Mouse (Mus musculus) lung, postnatal 10 days (tissue): Measurements from ENCODE around the gene Psmc3.

Experiments
- DNase-seq: peaks from one replicate; pipeline ENCODE4 v3.0.0; 2021

Psmc3 gene

DNA sequence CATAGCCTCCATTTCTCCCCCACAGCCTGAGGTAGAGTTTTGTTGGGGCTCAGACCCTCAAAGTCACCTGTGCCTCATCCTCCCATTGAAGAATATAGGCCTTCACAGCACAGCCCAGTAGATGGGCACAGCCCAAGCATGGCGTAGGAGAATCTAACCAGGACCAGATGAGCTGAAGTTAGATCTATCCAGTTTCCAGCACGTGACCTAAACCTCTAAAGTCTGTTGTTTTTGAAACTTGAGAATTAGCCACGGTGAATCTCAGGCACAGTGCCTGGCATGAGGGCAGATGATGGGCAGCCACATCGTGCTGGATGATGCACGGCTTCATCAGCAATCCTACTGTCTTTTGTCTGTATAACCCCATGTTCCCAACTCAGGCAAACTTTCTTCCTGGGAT lies 4.6 kb downstream of the Psmc3 start:
- no peak for DNase-seq

DNA sequence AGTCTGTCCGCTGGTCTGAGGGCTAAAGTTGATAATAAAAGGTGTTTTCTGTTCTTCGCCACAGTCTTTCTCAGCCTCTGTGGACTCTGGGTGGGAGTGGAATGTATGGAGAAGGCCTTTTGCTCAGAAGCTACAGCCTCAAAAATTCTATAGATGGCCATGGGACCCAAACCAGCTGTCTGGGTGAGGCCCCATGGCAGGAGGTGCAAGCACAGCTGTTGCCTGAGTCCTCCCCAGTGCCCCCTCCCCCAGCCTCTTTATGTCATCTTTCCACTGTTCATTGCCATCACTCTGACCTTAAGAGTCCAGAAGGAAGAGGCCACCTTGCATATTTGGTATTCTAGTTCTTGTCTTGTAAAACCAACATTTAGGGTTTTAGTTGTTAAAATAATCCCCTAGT lies 5.6 kb downstream of the Psmc3 start:
- DNase-seq: no peak

DNA sequence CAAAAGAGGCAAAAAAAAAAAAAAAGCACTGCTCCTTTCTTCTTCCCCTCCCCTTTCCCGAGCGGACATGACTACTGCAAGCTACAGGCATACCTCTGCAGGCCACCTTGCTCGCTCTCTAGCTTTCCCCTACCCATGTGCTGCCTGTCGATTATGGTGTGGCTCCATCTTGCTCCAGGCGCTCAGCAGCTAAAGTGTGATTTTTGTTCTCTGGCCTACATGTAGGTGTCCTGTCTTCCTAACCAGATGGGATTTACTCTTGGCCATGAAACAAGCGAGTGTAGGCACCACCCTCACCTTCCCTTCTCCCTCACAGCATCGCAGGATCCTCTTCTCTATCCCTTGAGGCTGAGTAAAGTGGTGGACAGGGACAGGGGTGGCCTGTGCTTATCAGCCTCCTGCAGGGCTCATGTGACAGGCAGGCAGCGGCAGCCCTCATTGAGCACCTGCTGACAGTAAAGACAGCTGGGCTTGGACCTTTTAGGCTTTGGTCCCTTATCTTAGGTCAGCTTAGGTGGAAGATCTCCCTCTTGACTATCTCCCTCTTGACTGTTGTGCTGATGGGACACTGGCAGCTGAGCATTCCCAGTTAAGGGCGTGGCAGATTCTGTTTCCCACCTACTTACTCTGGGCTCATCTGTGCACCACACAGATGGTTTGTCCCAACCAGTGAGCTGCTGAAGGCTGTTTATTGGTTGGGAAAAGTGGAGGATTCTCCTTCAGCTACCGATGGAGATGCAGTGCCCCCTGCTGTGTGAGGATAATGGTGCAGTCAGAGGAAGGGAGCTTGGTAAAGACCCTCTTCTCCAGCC lies 6.9 kb downstream of the Psmc3 start:
- DNase-seq: peak; percentile 63

DNA sequence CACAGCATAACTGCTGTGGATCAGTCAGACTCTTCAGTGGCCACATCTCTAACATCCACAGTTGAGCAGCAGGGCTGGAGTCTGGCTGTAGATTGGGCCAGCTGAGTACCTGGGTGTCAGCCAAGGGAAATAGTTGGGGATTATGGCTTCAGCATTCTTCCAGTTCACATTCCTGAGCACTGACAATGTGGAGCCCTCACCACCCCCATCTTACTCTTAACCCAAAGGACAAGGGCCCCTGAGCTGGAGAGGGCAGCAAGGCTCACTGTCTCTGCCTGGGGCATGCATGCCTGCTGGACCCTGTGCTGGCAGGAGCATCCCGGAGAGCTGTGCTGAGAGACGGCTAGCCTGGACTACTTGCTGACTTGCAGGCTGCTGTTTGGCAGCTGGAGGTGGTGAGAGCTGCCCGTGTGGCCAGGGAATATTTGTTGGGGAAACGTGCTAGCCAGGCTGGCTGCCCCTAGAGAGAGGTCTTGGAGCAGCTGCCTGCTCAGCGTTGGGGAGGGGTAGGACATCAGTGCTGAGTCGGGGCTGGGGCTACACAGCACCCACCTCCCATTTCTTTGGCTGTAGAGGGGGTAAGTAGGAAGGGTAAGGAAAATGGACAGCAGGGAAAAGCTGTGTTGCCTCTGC lies 8.2 kb downstream of the Psmc3 start:
- peak; percentile 76 for DNase-seq

DNA sequence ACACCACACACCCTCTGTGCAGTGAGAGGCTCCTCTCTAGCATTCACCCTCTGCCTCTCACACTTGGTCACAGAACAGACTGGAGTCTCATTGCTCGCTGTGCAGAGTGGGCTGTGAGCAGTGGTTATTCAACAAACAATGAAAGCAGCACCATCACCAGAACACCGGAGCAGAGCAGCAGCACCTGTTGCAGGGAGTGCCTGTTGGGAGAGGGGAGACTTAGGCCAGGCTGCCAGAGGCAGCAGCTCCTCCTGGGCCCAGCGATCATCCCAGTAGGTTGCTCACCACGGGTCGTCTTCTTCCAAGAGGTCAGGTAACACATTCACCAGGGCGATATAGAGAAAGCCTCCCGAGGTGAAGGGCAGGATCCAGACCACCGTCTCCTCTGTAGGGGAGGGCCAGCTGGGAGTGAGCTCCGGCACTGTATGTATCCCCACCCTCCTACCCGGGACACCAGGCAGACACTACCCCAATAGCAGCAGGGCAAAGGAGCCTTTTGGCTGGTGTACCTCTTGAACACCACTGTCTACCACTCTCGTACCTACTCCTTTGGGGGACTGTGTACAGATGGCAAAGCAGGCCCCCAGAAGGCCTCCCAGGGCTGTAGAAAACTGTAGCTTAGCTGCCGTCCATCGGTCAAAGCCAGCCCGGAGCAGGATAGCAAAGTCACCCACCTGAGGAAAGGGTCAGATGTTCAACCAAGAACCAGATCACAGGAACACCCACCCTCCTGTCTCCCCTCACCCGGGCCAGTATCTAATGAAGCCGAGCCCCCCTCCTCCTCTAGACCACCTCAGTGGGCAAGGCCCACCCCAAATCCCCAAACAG lies 9.2 kb downstream of the Psmc3 start:
- DNase-seq: no peak

DNA sequence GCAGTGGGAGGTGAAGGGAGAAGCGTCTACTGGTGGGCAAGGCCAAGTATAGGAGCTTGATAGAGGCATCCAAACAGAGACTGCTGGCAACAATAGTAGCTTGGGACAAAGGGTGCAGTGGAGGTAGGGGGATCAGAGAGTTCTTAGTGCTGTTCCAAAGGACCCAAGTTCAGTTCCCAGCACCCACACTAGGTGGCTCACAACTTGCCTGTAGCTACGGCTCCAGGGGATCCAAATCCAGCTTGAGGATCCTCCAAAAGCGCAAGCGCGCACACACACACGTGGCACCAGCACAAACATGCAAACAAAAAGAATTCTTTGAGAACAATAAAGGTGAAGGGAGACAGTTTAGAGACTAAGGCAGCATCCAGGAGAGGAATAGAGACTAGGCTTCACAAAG lies 10.4 kb downstream of the Psmc3 start:
- DNase-seq: no peak

DNA sequence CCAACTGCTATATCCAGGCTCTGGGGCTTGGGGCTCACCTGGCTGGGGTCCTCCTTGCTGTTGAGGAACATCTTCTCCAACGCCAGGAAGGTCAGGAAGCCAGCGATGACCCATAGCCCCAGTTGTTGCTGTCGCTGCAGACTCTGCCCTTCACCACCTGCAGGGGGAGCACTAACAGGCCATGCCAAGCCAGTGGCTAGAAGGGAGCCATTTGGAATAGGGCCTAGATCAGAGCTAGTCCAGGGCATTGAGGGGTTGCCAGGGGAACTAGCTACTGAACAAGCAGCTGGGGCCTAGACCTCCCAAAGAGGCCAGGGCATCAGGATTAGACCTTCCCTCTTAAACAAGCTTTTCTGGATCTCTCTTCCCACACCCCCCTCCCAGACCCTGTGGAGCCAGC lies 11.7 kb downstream of the Psmc3 start:
- DNase-seq: peak; percentile 75

DNA sequence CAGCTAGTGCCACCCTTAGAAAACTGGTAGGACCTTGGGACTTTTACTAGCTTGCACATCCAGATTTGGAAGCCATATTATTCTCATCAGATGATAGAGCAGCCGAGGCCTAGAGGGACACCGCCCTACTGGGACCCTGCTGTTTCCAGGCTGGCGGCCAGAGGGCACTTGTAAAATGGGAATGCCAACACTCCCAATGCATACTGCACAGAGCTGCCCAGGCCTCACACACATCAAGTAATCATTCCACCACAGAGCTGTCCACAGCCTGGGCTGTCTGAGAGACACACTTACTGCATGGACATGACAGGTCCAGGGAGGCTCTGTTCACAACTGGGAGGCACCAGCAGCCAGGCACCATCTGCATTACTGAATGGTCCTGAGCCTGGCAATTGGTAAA lies 12.6 kb downstream of the Psmc3 start:
- DNase-seq: no peak

DNA sequence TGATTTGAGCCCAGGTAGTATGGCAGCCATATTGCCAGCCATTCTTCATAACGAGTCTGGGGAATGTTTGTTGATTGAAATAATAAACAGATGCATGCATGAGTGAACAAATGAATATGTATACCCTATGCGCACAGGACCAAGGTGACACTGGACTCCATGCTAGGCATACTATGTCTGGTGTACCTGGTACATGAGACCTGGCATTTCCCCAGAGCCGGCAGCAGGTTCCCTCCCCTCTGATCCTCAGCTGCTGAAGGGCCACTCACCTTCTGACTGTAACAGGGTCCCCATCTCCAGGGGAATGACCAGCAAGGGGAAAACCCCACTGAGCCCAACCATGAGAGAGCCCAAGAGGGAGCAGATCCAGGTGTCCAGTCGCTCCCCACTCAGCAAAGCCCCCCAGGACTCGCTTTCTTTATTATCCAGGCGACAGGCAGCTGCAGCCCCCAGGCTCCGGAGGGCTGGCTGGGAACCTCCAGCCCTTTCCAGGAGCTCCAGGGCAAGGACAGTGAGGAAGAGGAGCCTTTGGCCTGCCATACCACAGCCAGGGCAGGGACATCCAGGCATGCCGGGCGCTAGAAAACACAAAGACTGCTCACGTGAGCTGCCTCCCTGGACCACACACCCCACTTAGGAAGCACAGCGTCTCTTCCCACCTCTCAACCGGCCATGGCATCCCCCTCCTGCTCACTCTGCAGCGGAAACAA lies 14.5 kb downstream of the Psmc3 start:
- DNase-seq: no peak

DNA sequence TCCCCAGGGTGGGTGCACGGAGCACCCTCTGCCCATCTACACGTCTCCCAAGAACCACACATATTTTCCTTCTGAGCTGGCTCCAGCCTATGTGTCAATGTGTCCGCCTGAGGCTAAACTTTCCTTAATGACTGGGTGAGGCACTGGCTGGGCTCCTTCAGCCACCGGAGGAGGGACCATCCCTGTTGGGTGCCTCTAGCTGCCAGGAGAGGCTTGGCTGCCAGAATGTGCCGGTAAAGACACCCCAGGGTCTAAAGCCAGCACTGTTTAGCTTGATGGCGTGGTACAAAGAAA lies 15.0 kb downstream of the Psmc3 start:
- DNase-seq: peak; percentile 29

DNA sequence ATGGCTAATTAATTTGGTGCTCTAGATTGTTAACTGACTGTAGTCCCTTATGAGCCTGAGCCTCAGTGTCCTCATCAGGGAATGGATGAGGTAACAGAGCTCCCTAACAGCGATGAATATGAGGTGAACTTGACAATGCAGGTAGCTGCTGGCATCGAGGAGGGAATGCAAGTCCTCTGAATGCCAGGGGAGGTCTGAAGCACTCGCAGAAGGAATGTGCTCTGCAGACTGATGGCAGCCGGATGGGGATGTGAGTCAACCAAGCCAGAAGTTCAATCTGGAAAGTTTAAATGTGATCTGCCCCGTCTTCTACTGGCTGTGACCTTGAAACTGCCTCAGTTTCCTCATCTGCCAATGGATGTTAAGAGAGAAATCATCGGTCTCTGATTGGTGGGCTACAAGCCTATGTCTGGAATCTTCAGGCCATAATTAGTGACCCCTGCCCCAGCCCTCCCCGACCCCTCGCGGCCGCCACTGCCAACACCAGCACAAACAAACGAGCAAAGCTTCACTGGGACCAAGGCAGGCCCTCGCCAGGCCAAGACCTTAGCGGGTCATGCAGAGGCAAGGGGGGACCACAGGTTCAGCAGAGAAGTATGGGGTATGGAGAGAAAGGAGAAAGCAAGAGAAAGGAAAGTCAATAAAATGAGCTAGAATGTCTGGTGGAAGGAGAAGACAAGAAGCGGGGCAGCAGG lies 15.6 kb downstream of the Psmc3 start:
- DNase-seq: peak; percentile 40

DNA sequence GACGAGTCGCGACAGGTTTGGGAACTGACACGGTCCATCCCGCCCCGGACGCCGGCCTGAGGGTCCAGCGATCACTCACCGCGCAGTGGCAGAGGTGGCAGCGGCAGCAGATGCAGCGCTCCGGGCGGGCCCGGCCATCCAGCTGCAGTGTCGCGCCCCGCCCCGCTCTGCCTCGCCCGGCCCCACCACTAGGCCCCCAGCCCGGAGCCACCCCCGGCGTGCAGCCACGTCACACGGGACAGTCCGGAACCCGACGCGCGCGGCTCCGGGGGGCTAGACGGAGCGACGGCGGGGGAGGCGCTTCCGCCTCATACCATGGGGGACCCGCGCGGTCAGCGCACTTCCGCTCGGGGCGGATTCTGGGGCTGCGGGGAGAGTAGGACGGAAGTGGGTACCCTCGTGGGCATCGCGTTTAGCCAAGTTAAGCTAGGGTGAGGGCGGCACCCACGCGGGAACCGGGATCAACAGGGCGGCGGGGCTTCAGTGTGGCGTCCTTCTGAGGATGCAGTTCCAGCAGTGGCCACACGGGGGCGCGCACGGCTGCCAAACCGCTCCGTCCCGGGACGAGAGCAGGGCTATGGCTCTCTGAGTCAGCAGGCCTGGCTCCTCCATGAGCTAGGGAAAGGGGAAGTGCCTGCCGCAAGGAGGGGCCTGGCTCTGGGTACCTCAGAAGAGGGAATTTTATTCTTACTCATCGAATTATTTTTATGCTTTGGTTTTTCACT lies 16.4 kb downstream of the Psmc3 start, which contains the start of gene Slc39a13:
Gene Slc39a13, minus strand, starts transcription at position 342 of the 725 bp plus-strand sequence.
- peak; percentile 98 for DNase-seq

DNA sequence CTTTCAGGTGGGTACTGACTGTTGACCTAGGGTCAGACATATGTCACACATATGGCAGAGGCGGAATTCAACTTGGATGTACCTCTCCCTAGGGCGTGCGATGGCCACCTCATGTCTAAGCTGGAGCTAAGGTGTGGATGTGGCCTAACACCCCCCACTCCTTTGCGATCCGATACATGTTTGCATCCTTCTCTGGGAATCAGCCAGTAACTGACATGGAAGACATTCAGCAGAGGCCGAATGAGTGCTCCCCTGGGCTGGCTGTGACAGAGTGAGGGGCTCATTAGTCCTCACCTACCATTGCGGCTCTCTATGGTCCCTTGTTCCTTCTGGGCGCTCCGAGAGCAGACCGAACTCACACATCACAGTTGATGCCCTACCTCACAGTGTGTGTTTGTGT lies 17.2 kb downstream of the Psmc3 start:
- no peak for DNase-seq

DNA sequence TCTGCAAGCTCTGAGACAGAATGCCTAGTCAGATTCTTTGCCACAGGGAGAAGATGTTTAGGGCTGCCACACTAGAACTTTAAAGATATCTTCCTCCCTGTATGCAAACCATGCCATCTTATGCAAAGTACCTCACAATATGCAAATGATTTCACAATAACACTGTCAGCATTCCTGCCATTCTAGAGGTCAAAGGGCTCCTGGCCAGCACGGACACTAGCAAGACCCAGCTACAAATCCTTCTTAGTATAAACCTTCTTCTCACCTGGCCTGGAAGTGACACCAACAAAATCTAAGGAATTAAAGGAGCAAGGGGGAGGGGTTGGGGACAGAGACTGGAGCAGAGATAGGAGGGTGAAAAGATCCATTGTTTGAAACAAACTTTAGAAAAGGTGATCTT lies 18.3 kb downstream of the Psmc3 start:
- no peak for DNase-seq

DNA sequence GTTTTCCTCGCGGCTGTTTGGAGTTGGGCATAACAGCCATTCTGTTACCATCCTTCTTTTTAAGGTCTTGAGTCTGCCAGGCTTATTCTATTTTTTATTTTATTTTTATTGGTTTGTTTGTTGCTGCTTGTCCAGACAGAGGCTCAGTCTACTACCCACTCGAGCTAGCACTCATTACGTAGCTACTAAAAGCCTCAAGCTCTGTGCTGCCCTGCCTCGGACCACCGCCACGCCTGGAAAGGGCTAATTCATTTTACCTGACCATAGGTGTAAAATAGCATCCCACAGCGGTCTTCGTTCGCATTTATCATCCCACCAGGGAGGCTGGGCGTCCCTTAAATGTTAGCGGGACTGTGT lies 24.1 kb downstream of the Psmc3 start:
- DNase-seq: no peak

DNA sequence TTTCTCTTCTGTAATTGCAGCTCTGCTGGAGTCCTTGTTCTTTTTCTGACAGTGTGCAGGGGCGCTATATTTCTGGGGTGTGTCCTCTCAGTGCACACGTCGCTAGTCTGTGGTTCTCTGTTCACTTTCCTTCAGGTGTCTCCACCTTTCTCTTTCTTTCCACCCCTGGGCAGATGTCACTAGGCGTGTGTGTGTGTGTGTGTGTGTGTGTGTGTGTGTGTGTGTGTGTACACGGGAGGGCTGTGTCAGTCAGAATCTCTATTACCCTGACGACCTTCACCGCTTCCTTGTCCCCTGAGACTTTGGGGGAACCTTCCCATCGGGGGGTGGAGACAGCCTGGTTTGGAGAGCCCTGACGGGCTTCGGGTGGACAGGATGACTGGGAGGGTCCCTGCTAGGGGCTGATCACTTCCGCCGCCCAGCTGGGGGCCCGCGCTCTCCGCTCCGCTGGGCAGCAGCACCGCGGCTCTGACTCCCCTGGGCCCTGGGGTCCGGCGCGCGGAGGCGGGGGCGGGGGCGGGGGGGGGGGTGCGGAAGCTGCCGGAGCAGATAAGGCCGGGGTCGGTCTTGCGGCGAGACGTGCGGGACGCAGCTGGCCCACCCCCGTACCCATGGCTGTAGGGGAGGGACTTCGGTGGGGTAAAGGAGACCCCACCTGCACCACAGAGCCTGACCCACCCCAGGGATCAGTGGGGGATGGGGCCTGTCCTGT lies 24.7 kb downstream of the Psmc3 start:
- DNase-seq: no peak

DNA sequence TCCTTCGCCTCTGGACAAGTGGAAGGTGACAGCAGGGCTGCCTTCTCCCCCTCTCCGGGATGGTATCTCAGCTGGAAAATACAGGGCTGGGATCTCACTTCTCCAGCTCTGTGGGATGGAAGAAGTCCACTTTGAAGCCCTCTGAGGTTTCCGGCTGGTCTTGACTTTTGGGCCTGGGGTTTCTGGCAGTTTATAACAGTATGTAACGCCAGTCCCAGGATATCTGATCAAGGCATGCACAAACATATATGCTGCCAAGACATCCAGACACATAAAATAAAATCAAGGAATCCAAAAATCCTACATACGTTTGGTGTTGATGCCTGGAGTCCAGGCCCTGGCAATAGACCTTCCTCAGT lies 25.2 kb downstream of the Psmc3 start:
- no peak for DNase-seq

DNA sequence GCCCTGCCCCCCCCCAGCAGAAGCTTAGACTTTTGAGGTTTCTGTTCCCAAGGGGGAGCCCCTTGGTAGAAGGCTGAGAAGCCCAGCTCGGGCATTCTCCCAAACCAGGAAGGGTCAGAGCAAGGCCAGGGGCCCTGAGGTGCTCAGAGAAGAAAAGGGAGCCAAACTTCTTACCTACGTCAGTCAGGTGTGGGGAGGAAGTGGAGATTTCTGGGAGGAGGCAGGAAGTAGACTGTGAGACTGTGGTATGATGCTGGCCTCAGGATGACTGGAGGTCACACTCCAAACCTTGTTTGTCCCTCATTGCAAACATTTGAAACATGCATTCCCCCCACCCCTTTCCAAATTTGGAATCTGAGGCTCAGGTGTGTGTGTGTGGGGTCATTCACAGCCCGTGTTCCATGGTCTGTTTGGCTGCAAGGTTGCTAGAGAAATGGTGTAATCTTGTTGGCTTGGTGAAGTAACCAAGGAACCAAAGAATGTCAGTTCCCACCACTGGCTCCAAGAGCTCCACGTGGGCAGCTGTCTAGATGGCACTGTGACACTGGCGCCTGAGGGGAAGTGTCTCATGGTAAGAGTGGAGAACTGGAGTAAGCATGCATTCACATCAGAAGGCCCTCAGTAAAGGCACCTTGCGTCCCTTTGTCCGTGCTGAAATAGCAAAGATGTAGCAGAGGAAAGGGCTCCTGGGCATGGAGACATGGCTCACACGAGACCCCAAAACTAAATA lies 27.1 kb downstream of the Psmc3 start:
- DNase-seq: no peak

DNA sequence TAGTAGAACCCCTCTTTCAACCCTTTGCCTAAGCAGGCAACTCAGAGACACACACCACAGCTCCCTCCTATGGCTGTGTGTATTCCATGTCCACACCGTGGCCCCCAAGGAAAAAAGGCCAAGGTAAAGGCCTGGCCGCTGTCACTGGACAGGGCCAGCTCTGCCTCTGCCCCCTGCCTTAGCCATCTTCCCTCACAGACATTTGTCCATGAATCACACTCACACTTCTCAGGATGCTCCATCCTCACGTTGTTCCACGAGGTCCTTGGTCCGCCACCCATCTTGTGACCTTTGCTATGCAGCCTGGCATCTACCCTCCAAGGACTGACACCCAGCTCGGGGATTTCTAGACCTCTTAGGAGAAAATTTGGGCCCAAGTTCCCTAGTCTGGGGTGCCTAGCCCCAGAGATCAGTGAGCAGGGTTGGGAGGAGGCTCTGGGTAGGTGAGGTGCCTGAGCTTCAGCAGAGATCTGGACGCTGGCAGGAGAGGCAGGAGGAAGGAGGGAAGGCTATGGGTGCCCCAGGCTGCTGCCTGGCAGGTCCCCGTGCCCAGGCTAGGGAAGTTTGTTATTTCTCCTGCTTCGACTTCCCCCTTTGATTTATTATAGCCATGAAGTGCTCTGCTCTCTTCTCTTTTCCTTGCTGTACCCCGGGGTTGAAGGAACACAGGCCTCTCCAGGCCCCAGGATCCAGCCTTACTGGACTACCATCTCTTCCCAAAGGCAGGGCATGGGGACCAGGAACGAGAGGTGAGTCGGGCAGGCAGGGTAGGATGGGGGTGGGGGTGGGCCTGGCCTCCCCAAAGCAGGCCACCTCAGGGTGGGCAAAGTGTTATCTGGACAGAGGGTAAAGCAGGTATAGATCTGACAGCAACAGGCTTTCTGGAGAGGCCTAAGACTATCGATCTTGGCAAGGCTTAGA lies 28.2 kb downstream of the Psmc3 start, which contains the start of gene Spi1:
Gene Spi1, plus strand, starts transcription at position 616 of the 921 bp plus-strand sequence.
- DNase-seq: no peak
